Mouse (Mus musculus): ENCODE measurements around the gene Iqch.

DNA sequence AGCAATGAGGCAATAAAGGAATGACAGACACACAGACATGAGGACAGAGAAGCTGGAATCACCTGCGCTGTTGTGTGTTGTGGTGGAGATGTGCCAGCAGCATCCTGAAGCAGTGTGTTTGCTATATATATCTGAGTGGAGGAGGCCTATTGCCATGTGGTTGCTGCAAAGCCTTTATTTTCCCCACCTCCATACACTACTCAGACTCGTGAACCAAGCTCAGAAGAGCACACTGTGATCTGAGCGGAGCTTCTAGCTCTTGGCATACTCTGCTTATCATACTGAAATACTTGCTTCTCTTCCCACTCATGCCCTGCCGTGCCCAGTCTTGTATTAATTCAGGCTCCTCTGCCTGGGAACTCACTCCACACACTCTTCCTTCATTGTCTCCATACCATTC, 20.5 kb downstream of the Iqch start:
- TF ChIP-seq CTCF (IDR thresholded peaks at IDR 0.05; ENCODE audit: borderline replicate concordance, insufficient read depth, low read length) (no peak), POLR2A (IDR thresholded peaks at IDR 0.05; ENCODE audit: low read depth, low read length) (no peak)
